Mouse (Mus musculus): ENCODE measurements around the gene Ugt3a2. TPM values are rescaled to one million over a fixed set of nuclear protein-coding genes. Genes with fewer than 3 reads are reported as not detected.

Gene Ugt3a2
- not detected in 2 replicates for polyA plus RNA-seq (2015; fragmentation: Nextera tagmentation; extraction: Ambion mirVana)

DNA sequence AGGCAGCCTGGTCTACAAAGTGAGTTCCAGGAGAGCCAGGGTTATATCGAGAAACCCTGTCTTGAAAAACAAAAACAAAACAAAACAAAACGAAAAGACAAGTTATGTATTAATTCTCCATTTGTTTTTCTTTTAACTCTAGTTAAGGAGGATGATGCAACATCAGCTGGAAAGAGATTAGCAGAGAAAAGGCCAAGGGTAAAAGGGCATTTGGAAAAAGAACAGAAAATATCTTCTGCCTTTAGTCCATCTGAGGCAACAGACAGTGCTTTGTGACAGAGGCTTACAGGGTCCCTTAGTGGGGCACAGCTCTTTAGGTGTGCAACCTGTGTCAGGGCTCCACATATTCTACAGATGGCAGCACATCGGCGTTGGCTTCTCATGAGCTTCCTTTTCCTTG lies at the start of gene Ugt3a2:
Ugt3a2 (plus strand) TSS at position 210 of the 400 bp plus-strand sequence.
- Histone ChIP-seq H3K27me3 (replicated peaks) (no peaks in the 10 kb centered on the region), H3K4me2 (replicated peaks) (no peak within 1 kb of the TSS), H3K9ac (no peak within 1 kb of the TSS), H3K4me3 (replicated peaks) (no peak within 1 kb of the TSS), H3K9me3 (no peaks in the 10 kb centered on the region), H3K36me3 (no peaks in the 10 kb centered on the region), H3K4me1 (replicated peaks) (no peaks in the 10 kb centered on the region), H3K27ac (no peak within 1 kb of the TSS)
- WGBS, result 89% methylated on average over 4 of the region's 4 CpGs
- no peak for ATAC-seq

DNA sequence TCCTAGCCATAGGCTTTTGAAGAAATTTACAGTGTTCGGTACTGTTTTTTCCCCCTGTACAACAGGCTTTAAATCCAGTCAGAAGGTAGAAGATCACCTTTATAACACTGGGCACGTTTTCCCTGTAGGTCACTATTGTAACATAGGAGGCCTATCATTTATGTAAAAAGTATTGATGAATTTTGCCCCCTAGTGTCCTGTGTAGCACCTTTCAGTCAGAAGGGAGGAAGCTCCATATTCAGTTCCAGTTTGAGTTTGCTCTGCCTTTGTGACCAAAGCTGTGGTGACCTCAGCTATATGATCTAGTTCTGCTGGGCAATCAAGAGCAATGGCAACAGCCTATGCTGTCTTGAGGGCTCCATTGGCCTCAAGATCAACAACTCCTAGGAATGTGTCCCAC lies 45.7 kb upstream of the Ugt3a2 start:
- Histone ChIP-seq H3K4me2 (replicated peaks) (no peak overlapping the region), H3K9me3 (no peaks in the 10 kb centered on the region), H3K36me3 (no peaks in the 10 kb centered on the region), H3K27me3 (replicated peaks) (no peaks in the 10 kb centered on the region), H3K4me1 (replicated peaks) (no peaks in the 10 kb centered on the region), H3K27ac (no peak overlapping the region), H3K9ac (no peak overlapping the region), H3K4me3 (replicated peaks) (no peak overlapping the region)
- 59% methylated on average over 2 of the region's 2 CpGs for WGBS
- no peak for ATAC-seq

DNA sequence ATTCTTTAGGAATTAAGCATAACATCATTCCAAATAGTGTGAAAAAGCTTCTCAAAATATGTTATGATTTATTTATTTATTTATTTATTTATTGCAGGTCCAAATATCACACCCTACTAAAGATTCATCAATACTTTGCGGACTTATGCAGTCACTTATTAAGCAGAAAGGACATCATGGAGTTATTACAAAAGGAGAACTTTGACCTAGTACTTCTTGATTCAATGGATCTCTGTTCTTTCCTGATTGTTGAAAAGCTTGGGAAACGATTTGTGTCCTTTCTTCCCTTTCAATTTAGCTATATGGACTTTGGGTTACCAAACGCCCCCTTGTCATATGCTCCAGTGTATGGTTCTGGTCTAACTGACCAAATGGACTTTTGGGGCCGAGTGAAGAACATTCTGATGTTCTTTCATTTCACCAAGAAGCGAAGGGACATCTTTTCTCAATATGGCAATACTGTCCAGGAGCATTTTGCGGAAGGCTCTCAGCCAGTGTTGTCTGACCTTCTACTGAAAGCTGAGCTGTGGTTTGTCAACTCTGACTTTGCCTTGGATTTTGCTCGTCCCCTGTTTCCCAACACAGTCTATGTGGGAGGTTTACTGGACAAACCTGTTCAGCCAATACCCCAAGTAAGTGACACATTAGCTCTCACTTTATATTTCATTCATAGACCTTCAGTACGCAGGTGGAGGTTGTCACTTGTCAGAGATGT lies 29.2 kb upstream of the Ugt3a2 start:
- Histone ChIP-seq H3K4me2 (replicated peaks) (no peak overlapping the region), H3K27me3 (replicated peaks) (no peaks in the 10 kb centered on the region), H3K9ac (no peak overlapping the region), H3K9me3 (no peaks in the 10 kb centered on the region), H3K27ac (no peak overlapping the region), H3K4me1 (replicated peaks) (no peaks in the 10 kb centered on the region), H3K36me3 (no peaks in the 10 kb centered on the region), H3K4me3 (replicated peaks) (no peak overlapping the region)
- no peak for ATAC-seq
- WGBS, result 80% methylated on average over 8 of the region's 8 CpGs

DNA sequence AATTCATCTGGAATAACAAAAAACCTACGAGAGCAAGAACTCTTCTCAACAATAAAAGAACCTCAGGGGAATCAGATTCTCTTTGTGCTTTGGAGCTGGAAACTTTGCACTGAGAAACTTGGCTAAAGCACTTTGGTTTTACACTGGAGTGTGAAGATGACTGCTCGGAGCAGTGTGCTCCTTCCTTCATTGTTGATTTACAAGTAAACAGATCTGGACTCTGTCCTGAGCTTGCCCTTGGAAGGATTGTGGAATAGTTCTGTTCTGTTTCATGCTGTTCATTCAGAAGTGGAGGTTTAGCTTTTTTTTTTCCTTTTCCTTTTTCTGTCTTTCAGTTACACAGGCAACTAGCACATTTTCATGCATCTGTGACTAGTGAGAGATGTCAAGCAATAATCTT lies 754 bp upstream of the Ugt3a2 start:
- H3K4me3 ChIP-seq (replicated peaks), result no peak overlapping the region
- H3K9me3 ChIP-seq, result no peaks in the 10 kb centered on the region
- no peak overlapping the region for H3K4me2 ChIP-seq (replicated peaks)
- H3K9ac ChIP-seq, result no peak overlapping the region
- H3K4me1 ChIP-seq (replicated peaks), result no peaks in the 10 kb centered on the region
- WGBS, result 59% methylated on average over 2 of the region's 2 CpGs
- ATAC-seq, result no peak
- H3K36me3 ChIP-seq, result no peaks in the 10 kb centered on the region
- no peak overlapping the region for H3K27ac ChIP-seq
- no peaks in the 10 kb centered on the region for H3K27me3 ChIP-seq (replicated peaks)

DNA sequence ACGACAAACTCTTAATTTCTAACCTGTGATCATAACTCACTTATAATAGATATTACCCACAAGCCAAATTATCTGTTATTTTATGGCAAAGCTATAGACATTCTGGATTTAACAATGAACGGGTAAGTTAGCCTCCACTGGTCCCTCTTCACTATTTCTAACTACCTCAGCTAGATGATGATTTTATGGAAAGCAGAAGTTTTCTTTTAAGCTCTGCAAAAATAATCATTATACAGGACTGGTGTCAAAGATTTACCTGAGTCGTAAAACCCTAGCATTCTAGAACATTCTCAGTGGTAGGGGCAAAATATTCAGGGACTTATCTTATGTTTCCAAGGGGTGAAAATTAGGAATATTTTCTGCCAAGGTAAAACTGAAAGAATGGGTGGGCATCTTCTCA lies 1.3 kb downstream of the Ugt3a2 start:
- Histone ChIP-seq H3K27ac (no peak overlapping the region), H3K36me3 (no peaks in the 10 kb centered on the region), H3K4me3 (replicated peaks) (no peak overlapping the region), H3K4me2 (replicated peaks) (no peak overlapping the region), H3K9ac (no peak overlapping the region), H3K4me1 (replicated peaks) (no peaks in the 10 kb centered on the region), H3K27me3 (replicated peaks) (no peaks in the 10 kb centered on the region), H3K9me3 (no peaks in the 10 kb centered on the region)
- 81% methylated on average over 3 of the region's 3 CpGs for WGBS
- ATAC-seq, result no peak

DNA sequence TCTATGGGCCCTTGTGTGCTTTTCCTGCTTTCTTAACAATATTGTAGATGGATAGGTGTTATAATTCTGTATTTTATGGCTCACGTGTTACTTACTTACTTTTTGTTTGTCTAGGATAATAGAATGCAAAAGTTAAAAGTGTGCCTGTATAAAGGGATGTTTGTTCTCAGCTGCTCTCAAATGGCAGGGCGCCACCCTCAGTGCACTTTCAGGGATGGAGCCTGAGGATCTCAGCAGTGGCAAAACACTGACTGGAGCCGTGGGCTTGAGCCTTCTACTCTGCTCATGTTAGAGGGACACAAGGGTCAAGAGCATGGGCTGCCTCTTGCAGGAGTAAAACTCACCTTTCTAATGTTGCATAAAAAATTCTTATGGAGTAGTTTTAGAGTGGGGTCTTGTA lies 1.7 kb downstream of the Ugt3a2 start:
- no peak overlapping the region for H3K4me3 ChIP-seq (replicated peaks)
- no peaks in the 10 kb centered on the region for H3K36me3 ChIP-seq
- ATAC-seq, result no peak
- no peaks in the 10 kb centered on the region for H3K9me3 ChIP-seq
- no peak overlapping the region for H3K9ac ChIP-seq
- H3K27ac ChIP-seq, result no peak overlapping the region
- WGBS, result 63% methylated on average over 3 of the region's 3 CpGs
- H3K27me3 ChIP-seq (replicated peaks), result no peaks in the 10 kb centered on the region
- no peaks in the 10 kb centered on the region for H3K4me1 ChIP-seq (replicated peaks)
- H3K4me2 ChIP-seq (replicated peaks), result no peak overlapping the region

DNA sequence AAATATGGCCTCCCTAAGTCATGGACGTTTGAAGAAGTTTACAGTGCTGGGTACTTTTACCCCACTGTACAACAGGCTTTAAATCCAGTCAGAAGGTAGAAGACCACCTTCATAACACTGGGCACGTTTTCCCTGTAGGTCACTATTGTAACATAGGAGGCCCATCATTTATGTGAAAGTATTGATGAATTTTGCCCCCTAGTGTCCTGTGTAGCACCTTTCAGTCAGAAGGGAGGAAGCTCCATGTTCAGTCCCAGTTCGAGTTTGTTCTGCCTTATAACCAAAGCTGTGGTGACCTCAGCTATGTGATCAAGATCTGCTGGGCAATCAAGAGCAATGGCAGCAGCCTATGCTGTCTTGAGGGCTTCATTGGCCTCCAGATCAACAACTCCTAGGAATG lies 13.4 kb downstream of the Ugt3a2 start:
- Histone ChIP-seq H3K4me1 (replicated peaks) (no peaks in the 10 kb centered on the region), H3K4me2 (replicated peaks) (no peak overlapping the region), H3K9me3 (no peaks in the 10 kb centered on the region), H3K27me3 (replicated peaks) (no peaks in the 10 kb centered on the region), H3K27ac (no peak overlapping the region), H3K9ac (no peak overlapping the region), H3K36me3 (no peaks in the 10 kb centered on the region), H3K4me3 (replicated peaks) (no peak overlapping the region)
- WGBS, result 50% methylated on average over 3 of the region's 3 CpGs
- ATAC-seq, result no peak

DNA sequence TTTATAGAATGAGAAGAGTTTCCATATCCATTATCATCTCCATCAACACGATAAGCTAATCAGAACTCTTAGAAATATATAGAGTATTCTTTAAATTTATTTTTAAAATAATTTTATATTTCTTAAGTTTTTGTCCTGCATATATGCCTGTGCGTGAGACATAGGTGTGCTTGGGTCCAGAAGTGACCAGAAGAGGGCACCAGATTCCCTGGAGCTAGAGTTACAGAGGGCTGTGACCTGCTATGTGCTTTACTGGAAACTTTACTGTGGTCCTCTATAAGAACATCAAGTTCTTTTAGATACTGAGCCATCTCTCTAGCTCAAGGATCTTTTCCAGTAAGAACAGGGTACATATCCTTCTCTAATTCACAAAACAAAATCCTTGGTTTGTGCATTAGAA lies 27.5 kb downstream of the Ugt3a2 start:
- Histone ChIP-seq H3K36me3 (no peaks in the 10 kb centered on the region), H3K4me2 (replicated peaks) (no peak overlapping the region), H3K27ac (no peak overlapping the region), H3K9me3 (no peaks in the 10 kb centered on the region), H3K9ac (no peak overlapping the region), H3K4me1 (replicated peaks) (no peaks in the 10 kb centered on the region), H3K27me3 (replicated peaks) (no peaks in the 10 kb centered on the region), H3K4me3 (replicated peaks) (no peak overlapping the region)
- no peak for ATAC-seq
- WGBS, result 76% methylated on average over 2 of the region's 2 CpGs

DNA sequence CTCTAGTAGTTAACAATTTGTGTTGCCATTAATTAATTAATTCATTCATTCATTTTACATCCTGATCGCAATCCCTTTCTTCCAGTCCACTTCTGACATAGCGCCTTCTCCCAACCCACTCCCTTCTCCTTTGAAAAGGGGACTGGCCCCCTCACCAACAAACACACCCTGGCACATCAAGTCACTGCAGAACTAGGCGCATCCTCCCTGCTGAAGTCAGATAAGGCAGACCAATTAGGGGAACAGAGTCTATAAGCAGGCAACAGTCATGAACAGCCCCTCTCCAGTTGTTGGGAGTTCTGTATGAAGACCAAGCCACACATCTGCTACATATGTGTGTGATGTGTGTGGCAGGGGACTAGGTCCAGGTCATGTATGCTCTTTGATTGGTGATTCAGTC lies 33.4 kb downstream of the Ugt3a2 start:
- WGBS, result 95% methylated on average over 3 of the region's 3 CpGs

DNA sequence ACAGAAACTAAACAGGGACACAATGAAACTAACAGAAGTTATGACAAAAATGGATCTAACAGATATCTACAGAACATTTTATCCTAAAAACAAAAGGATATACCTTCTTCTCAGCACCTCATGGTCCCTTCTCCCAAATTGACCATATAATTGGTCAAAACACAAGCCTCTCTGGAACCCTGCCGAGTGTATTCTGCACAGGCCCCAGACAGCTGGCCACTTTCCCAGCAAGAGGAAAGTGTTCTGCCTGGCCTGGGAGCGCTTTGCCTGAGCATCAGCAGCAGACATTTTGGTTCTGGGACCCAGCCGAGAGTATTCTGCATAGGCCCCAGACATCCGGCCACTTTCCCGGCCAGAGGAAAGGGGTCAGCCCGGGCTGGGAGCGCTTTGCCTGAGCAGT lies 40.9 kb downstream of the Ugt3a2 start:
- no peak overlapping the region for H3K4me2 ChIP-seq (replicated peaks)
- H3K27ac ChIP-seq, result no peak overlapping the region
- H3K4me1 ChIP-seq (replicated peaks), result no peaks in the 10 kb centered on the region
- no peak overlapping the region for H3K4me3 ChIP-seq (replicated peaks)
- ATAC-seq, result no peak
- no peaks in the 10 kb centered on the region for H3K36me3 ChIP-seq
- H3K9ac ChIP-seq, result no peak overlapping the region
- no peaks in the 10 kb centered on the region for H3K9me3 ChIP-seq
- H3K27me3 ChIP-seq (replicated peaks), result no peaks in the 10 kb centered on the region
- 87% methylated on average over 7 of the region's 7 CpGs for WGBS

More for the DNA sequence above, 33.4 kb downstream of the Ugt3a2 start:
- Histone ChIP-seq H3K27ac (no peak overlapping the region), H3K4me1 (replicated peaks) (no peaks in the 10 kb centered on the region), H3K9ac (no peak overlapping the region), H3K27me3 (replicated peaks) (no peaks in the 10 kb centered on the region), H3K36me3 (no peaks in the 10 kb centered on the region), H3K4me2 (replicated peaks) (no peak overlapping the region), H3K9me3 (no peaks in the 10 kb centered on the region), H3K4me3 (replicated peaks) (no peak overlapping the region)
- no peak for ATAC-seq

DNA sequence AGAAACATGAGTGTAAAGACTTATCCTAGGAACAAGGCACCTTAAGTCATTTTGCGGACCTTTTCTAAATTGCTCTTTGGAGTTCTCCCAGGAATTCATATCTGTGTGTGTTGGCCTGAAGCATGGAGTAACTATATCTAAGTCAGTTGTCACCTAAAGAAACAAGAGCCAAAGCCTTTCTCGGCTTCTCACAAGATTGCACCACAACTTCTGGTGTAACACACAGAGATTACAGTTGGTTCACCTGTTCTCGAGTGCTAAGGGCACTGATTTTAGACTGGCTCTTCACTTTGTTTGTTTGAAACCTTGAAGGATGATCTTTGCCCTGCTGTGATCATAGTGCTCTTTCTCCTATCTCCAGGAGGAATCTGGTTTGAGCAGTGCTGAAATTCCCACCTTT lies 74.1 kb downstream of the Ugt3a2 start:
- no peak overlapping the region for H3K9ac ChIP-seq
- WGBS, result 88% methylated on average over 3 of the region's 3 CpGs

More for the DNA sequence above, 74.1 kb downstream of the Ugt3a2 start:
- Histone ChIP-seq H3K4me3 (replicated peaks) (no peak overlapping the region), H3K27me3 (replicated peaks) (no peaks in the 10 kb centered on the region), H3K9me3 (no peaks in the 10 kb centered on the region), H3K27ac (no peak overlapping the region), H3K36me3 (no peaks in the 10 kb centered on the region), H3K4me2 (replicated peaks) (no peak overlapping the region), H3K4me1 (replicated peaks) (no peaks in the 10 kb centered on the region)
- no peak for ATAC-seq
